Mouse (Mus musculus): ENCODE results near the gene Kcnd3.
"Not testable (repeated sequence)": the region's sequence is repeated elsewhere in the genome, so short reads cannot be mapped to it uniquely, and the experiment has no call there.

The Kcnd3 gene

GRCm38 (mm10) chr3:105697148-105697441, 245.0 kb downstream of the Kcnd3 start:
- DNase-seq (ENCODE audit: low read depth, low spot score), result no peak

GRCm38 (mm10) chr3:105698311-105698710, 246.2 kb downstream of the Kcnd3 start:
- DNase-seq (ENCODE audit: low read depth, low spot score), result no peak

- DNase-seq (ENCODE audit: low read depth, low spot score), result no peak
These were observed 247.3 kb downstream of the Kcnd3 start for GRCm38 (mm10) chr3:105699241-105699933.

- DNase-seq (ENCODE audit: low read depth, low spot score), result not testable (repeated sequence)
These were observed 248.7 kb downstream of the Kcnd3 start for GRCm38 (mm10) chr3:105700786-105701185.

GRCm38 (mm10) chr3:105701399-105701798, 249.3 kb downstream of the Kcnd3 start:
- no peak for DNase-seq (ENCODE audit: low read depth, low spot score)

DNA sequence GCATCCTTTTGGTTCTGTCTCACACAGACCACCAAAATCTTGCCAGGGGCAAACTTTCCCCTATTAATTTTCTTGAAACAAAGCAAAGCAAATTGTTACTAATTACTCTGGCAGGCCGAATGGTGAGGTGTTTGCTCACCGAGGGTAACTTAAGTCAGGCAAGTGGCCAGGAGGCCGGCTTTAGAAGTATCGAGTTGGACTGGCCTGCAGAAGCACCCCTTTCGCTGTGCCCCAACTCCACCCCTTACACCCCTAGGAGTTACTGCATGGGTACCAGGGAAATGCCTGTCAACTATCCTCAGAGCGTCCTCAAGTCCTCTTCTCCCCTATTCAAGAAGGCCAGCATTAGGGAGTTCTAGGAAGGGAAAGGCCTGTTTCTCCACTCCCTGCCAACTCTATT, 251.4 kb downstream of the Kcnd3 start:
- DNase-seq (ENCODE audit: low read depth, low spot score), result no peak

GRCm38 (mm10) chr3:105704031-105705008, 252.2 kb downstream of the Kcnd3 start, which contains the start of gene Inka2:
Inka2 (plus strand) TSS chr3:105704599.
- peak; percentile 85 for DNase-seq (ENCODE audit: low read depth, low spot score)

GRCm38 (mm10) chr3:105705061-105705549, 253.0 kb downstream of the Kcnd3 start:
- no peak for DNase-seq (ENCODE audit: low read depth, low spot score)

DNA sequence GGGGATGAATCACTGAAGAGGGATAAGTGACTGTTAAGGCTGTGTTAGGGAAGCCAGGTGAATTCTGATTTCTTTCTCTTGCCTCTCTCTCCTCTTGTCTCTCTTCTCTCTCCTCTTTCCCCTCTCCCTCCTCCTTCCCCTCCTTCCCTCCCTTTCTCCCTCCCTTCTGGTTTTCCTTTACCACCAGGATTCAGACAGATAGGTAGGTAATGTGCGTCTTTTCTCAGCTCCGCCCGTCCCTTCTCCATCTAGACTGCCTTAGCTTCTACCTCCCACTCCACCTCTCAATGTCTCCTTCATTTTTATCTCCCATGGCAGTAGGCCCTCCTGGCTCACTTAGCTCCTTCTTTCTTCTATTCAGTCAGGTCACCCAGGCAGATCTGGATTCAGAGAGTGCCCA, 253.4 kb downstream of the Kcnd3 start:
- DNase-seq (ENCODE audit: low read depth, low spot score), result no peak

DNA sequence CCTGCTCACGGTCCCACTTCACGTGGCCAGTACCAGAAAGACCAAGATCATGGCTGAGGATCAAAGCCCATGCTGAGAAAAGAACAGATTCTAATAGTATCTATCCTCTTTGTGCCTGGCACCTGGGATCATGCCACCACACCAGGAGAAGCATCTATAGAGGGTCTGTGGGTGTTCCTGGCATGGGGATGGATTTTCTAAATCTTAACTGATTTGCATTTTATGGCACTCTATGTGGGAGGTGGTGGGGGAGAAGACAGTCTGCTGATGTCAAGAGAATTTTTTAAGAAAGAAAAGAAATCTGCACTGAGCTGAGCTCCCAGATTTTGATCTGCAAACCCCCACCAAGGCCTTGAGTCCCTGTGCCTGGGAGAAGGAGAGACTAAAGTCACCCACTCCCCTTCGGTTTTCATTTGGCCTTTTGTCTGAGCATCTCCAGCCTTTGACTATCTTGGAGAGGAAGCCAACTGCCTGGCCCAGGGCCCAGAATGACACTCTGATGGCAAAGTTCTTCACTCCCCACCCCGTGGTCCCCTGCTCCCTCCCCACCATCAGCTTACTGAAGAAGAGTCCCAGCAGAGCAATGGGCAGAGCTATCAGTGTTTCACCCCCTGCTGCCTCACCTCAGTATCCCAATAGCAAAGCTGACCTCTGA, 254.4 kb downstream of the Kcnd3 start:
- no peak for DNase-seq (ENCODE audit: low read depth, low spot score)

- DNase-seq (ENCODE audit: low read depth, low spot score), result no peak
These were observed 255.5 kb downstream of the Kcnd3 start for GRCm38 (mm10) chr3:105707590-105707989.

GRCm38 (mm10) chr3:105710246-105710645, 258.1 kb downstream of the Kcnd3 start:
- DNase-seq (ENCODE audit: low read depth, low spot score), result no peak

DNA sequence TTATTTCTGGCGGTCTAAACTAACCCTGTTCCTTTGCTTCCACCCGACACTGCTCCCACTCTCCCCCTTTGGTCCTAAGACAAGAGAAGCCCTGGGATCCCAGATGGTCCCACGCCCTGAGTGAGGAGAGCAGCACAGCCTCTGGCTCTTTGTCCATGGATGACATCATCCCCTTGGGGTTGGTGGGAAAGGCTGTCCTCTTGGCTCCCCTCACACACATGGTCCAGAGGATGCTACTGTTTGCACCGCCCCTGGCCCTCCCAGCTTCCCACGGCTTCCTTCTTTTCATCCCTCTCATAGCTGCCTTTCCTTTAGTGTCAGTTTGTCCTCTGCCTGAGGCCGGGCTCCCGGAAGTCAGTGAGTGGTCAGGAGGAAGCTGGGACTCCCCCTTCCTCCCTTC, 259.6 kb downstream of the Kcnd3 start:
- no peak for DNase-seq (ENCODE audit: low read depth, low spot score)

GRCm38 (mm10) chr3:105712827-105713226, 260.7 kb downstream of the Kcnd3 start:
- no peak for DNase-seq (ENCODE audit: low read depth, low spot score)

- no peak for DNase-seq (ENCODE audit: low read depth, low spot score)
These were observed 262.1 kb downstream of the Kcnd3 start for GRCm38 (mm10) chr3:105714091-105714819.

GRCm38 (mm10) chr3:105714820-105715167, 262.7 kb downstream of the Kcnd3 start:
- no peak for DNase-seq (ENCODE audit: low read depth, low spot score)

GRCm38 (mm10) chr3:105716353-105717000, 264.3 kb downstream of the Kcnd3 start:
- DNase-seq (ENCODE audit: low read depth, low spot score), result no peak

DNA sequence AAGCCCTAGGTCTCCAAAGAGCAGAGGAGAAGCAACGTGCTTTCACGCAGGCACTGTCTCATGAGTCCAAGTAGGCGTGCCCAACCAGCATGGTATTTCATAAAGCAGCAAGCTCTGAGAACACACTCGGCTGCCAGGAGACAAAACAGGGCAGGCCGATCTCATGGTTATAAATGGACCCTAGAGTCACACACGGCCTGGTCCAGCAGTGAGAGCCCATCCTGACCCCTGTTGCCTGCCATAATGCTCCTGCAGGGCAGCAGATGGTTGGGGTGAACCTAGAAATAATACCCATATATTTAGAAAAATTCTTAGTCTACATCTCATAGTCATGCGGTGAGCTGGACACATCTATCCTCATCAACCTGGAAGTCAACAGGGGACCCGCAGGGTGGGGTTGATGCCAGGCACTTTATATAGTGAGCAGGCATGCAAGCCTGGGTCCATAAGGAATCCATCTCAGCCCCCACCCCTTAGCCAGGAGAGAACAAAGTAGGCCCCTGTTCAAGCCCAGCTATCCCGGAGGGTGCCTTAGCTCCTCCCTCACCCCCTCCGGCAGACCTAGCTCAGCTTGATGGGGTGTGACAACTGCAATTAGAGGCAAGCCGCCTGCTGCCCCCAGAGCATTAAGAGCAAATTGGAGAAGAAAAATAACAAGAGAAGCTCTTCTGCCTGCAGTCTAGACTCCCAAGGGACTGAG, 265.9 kb downstream of the Kcnd3 start:
- DNase-seq (ENCODE audit: low read depth, low spot score), result no peak

- no peak for DNase-seq (ENCODE audit: low read depth, low spot score)
These were observed 266.6 kb downstream of the Kcnd3 start for GRCm38 (mm10) chr3:105718746-105719145.

- DNase-seq (ENCODE audit: low read depth, low spot score), result no peak
These were observed 267.8 kb downstream of the Kcnd3 start for GRCm38 (mm10) chr3:105719979-105720378.

All from retina, postnatal 7 days (tissue).